Mouse (Mus musculus): ENCODE measurements around the gene Atp11b.

The Atp11b gene

DNA sequence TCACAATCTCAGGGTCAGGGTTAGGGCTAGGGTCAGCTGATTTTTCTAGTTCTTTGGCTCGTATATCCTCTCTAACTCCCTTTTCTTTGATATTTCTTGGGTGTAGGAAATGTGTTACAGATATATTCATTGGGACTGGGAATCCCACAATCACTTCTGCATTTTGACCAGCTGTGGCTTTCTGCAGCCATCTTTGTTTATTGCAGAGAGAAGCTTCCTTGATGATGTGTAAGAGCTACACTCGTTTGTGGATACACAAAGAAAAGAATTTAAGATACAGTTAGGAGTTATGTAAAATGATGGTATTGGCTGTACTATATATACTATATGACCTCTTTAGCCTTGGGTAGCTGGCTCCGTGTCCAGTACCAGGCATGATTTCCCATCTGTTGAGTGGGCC is 25.8 kb downstream of the Atp11b start:
- no peak for DNase-seq (ENCODE audit: low read depth, low spot score)

DNA sequence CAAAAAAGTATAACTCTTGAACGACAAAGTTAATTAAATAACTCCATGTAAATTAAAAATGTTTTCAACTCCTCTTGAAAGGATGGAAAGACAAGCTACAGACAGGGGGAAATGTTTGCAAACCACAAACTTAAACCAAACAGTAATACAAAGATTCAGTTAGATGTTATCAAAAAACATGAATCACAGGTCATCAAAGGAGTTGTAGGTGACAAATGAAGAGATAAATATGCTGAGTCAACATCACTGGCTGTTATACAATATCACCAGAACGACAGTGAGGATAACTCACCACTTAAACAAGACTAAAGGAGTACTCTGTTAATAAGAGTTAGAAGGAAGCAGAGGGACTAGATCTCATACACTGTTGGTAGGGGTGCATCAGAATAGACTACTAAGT is 48.1 kb downstream of the Atp11b start:
- no peak for DNase-seq (ENCODE audit: low read depth, low spot score)

GRCm38 (mm10) chr3:35819887-35820286 is 66.0 kb downstream of the Atp11b start:
- no peak for DNase-seq (ENCODE audit: low read depth, low spot score)

DNA sequence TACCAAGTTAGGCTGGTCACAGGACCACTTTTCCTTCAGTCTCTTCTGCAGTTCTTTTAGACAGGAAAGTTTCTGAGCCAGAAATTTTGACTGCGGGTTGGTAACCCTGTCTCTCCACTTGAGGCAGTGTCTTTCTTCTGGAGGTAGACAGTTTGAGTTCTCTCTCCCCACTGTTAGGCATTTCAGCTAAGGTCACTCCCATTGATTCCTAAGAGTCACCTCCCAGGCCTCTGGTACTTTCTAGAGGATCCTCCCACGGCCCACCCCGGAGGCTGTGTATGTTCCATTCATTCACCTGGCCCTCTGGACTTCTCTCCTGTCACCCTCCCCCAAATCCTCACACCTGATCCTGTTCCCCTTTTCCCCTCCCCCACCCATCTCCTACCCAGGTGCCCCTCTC is 68.1 kb downstream of the Atp11b start:
- DNase-seq (ENCODE audit: low read depth, low spot score): no peak

GRCm38 (mm10) chr3:35849326-35849725 is 95.4 kb downstream of the Atp11b start:
- no peak for DNase-seq (ENCODE audit: low read depth, low spot score)

DNA sequence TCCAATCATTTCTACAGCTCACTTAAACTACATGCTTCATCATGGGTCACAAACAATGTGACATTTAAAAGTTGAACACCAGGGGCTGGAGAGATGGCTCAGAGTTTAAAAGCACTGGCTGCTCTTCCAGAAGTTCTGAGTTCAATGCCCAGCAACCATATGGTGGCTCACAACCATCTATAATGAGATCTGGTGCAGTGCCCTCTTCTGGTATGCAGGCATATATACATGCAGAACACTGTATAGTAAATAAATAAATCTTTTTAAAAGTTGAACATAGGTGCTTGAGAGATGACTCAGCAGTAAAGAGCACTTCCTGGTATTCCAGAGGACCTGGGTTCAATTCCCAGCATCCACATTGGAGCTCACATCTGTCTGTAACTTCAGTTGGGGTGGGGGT is 129.4 kb downstream of the Atp11b start:
- peak; percentile 30 for DNase-seq (ENCODE audit: low read depth, low spot score)

- no peak for DNase-seq (ENCODE audit: low read depth, low spot score)
Observed at GRCm38 (mm10) chr3:35889531-35889930, 135.6 kb downstream of the Atp11b start.

GRCm38 (mm10) chr3:35891123-35891522 is 137.2 kb downstream of the Atp11b start:
- no peak for DNase-seq (ENCODE audit: low read depth, low spot score)

DNA sequence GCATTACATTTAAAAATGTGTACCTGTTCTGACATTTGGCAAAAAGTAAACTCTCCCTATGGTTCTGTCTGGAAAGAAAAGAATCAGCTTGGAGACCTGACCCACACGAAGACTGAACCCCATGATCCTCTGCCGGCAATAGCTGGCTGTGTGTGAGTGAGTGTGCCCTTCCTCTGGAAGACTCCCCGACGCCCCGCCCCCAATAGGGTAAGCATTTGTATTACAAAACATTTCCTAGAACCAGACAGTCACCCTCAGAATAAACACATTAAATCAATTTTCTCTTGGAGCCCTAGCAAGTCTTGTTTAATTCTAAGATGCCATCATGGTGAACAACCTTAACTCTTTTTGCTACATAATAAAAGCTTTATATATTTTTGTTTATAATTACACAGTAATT is 139.2 kb downstream of the Atp11b start:
- no peak for DNase-seq (ENCODE audit: low read depth, low spot score)

- DNase-seq (ENCODE audit: low read depth, low spot score): no peak
Observed at GRCm38 (mm10) chr3:35897900-35898299, 144.0 kb downstream of the Atp11b start.

- no peak for DNase-seq (ENCODE audit: low read depth, low spot score)
Observed at GRCm38 (mm10) chr3:35899109-35899508, 145.2 kb downstream of the Atp11b start.

DNA sequence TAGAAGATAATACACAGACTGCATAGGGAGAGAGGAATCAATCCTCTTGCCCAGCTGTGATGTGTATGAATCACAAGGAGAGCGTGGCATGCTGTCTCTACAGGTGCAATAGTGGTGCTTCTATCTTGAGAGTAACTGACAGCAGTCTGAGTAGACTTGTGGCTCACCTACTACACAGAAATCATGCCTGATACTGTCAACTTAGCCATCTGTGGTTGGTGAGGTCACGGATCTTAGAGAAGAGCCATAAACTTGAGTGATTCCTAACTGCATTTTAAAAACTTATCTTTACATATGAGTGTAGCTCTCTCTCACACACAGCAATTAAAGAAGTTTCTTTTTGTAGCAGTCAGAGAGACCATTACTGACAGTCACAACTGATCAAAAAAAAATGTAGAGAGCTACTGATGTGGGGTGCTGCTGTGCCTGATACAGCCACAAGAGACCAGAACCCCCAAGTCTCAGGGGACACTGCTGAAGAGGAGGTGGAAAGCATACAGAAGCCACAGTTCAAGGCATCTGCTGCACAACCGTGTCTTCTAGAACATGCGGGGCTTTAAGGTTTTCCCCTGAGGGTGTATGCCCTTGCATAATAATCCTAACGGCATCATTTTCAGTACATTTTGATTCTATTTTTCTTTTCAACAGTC is 146.8 kb downstream of the Atp11b start:
- DNase-seq (ENCODE audit: low read depth, low spot score): peak; percentile 65

All from A20 (cell line).